Mouse (Mus musculus) cerebellum, adult 2 months (tissue): ENCODE data around the gene Fam102b. TPM values are rescaled to one million over a fixed set of nuclear protein-coding genes. Genes with fewer than 3 reads are reported as not detected.

Experiments
- DNase-seq, 2 experiments: peaks; one replicate each; pipeline ENCODE4 v3.0.0; 2021
- H3K27ac ChIP-seq: fragments of 200-500 bp; 2 replicates; pipeline ENCODE4 v1.5.1; 2012; ENCODE audit warnings: low read length, control low read depth, inconsistent platforms; ENCODE audit not compliant: insufficient read depth
- H3K27me3 ChIP-seq: fragments of 200-500 bp; 2 replicates; pipeline ENCODE4 v1.6.1; 2012; ENCODE audit warnings: inconsistent platforms, mild to moderate bottlenecking, low read length, moderate library complexity; ENCODE audit not compliant: control insufficient read depth, insufficient read depth
- H3K4me1 ChIP-seq: fragments of 200-500 bp; 2 replicates; pipeline ENCODE4 v1.6.1; 2011; ENCODE audit warnings: low read length; ENCODE audit not compliant: control insufficient read depth, insufficient read depth
- H3K4me3 ChIP-seq: fragments of 200-500 bp; replicated peaks from 2 replicates; pipeline ENCODE3; 2011; ENCODE audit warnings: mild to moderate bottlenecking, low read depth, low read length, control low read depth; ENCODE audit not compliant: insufficient read depth
- CTCF ChIP-seq: fragments of 200-500 bp; IDR thresholded peaks from 2 replicates; pipeline ENCODE4 v1.5.1; 2011; ENCODE audit warnings: low read depth, mild to moderate bottlenecking, control low read depth, low read length, moderate library complexity, borderline replicate concordance; ENCODE audit not compliant: insufficient read depth
- POLR2A ChIP-seq: fragments of 200-500 bp; IDR thresholded peaks from 2 replicates; pipeline ENCODE4 v1.6.1; 2011; ENCODE audit warnings: low read length, control low read depth, borderline replicate concordance; ENCODE audit not compliant: insufficient read depth
- WGBS: fragments of 180-500 bp; shearing (Covaris S2); methylation state at CpG from one replicate; pipeline ENCODE4 v1.1.7; 2018; 5-methylcytosine and 5-hydroxymethylcytosine counted together
- polyA plus RNA-seq: library from polyadenylated mRNA; depleted of rRNA; stranded (reverse); fragments of >200 nt; gene quantifications from 2 replicates; pipeline ENCODE4 v1.2.3, GENCODE M21; 2012; rRNA removed

Fam102b gene
- 13.8 and 14.3 TPM in 2 replicates for polyA plus RNA-seq

DNA sequence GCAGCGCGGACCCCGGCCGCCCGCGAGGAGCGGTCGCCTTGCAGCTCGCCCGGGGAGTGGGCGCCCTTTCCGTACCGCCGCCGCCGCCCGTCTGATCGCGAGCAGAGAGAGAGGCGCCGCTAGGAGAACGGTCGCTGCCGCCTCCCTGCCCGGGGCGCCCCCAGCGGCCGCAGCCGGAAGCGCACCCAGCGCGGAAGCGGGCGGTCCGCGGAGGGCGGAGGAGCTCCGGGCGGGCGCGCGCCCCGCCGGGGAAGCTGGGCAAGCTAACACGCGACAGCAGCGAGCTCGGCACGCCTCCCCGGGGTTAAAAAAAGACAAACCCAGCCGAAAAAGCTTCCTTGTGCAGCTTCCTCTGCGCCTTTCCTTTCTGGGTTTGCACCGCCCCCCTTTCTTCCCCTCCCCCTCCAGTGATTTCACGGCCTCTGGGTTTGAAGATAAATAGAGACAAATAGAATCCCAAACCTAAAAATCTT, at the start of gene Fam102b:
Fam102b (minus strand) TSS at position 93 of the 473 bp plus-strand sequence.
- H3K27ac ChIP-seq: 0 out of 2 replicates have a peak within 1 kb of the TSS, but pooled peaks have one; percentile 6

GRCm38 (mm10) chr3:109062989-109063388, 35.6 kb upstream of the Fam102b start:
- no peak overlapping the region for H3K27ac ChIP-seq
- 2% methylated on average over 6 of the region's 6 CpGs for WGBS
- H3K27me3 ChIP-seq: no peaks in the 10 kb centered on the region
- DNase-seq: peak in 1 of 2 experiments; percentile 44
- TF ChIP-seq CTCF (peak; percentile 43; the same call in 1 of the 2 replicates), POLR2A (no peak)
- H3K4me3 ChIP-seq: no peak overlapping the region
- no peaks in the 10 kb centered on the region for H3K4me1 ChIP-seq

More for the DNA sequence above, at the start of gene Fam102b:
- Histone ChIP-seq H3K4me3 (peak within 1 kb of the TSS; percentile 66), H3K27me3 (no peaks in the 10 kb centered on the region), H3K4me1 (no peaks in the 10 kb centered on the region; the same call in 1 of the 2 replicates)
- peak; percentile 85 to 88 for DNase-seq
- peak; percentile 57 for TF ChIP-seq CTCF
- TF ChIP-seq POLR2A: peak; percentile 25; the same call in 1 of the 2 replicates
- under 1% methylated on average over 44 of the region's 54 CpGs for WGBS

DNA sequence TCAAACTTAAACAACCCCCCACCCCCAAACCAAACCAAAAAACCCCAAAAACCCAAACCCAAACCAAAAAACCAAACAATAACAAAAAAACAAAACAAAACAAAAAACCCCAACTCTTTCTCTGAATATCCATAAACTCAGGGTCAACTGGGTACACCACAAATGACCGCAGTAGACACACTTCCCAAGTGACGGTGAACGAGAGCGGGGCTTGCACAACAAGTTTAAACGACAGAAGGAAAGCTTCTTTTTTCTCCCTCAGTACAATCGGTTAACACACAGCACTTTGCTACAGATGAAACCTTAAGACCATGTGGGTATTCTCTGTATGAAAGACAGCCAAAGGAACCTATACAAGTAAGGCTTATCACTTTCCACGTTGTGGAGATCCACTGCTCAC, 35.0 kb upstream of the Fam102b start:
- 88% methylated on average over 7 of the region's 7 CpGs for WGBS
- no peak for DNase-seq
- Histone ChIP-seq H3K27me3 (no peaks in the 10 kb centered on the region), H3K27ac (no peak overlapping the region), H3K4me3 (no peak overlapping the region), H3K4me1 (no peaks in the 10 kb centered on the region)
- TF ChIP-seq CTCF: no peak
- TF ChIP-seq POLR2A: no peak

GRCm38 (mm10) chr3:109059903-109060302, 32.5 kb upstream of the Fam102b start:
- no peak for DNase-seq
- Histone ChIP-seq H3K27ac (no peak overlapping the region), H3K27me3 (no peaks in the 10 kb centered on the region), H3K4me1 (no peaks in the 10 kb centered on the region), H3K4me3 (no peak overlapping the region)
- 54% methylated on average over 8 of the region's 8 CpGs for WGBS
- no peak for TF ChIP-seq CTCF
- no peak for TF ChIP-seq POLR2A

- no peak overlapping the region for H3K27ac ChIP-seq
- 87% methylated on average over 6 of the region's 6 CpGs for WGBS
- no peak overlapping the region for H3K4me3 ChIP-seq
- H3K27me3 ChIP-seq: no peaks in the 10 kb centered on the region
- no peak for TF ChIP-seq CTCF
- TF ChIP-seq POLR2A: no peak
- DNase-seq: no peak
- no peaks in the 10 kb centered on the region for H3K4me1 ChIP-seq
These were observed 24.5 kb upstream of the Fam102b start for GRCm38 (mm10) chr3:109051946-109052331.

DNA sequence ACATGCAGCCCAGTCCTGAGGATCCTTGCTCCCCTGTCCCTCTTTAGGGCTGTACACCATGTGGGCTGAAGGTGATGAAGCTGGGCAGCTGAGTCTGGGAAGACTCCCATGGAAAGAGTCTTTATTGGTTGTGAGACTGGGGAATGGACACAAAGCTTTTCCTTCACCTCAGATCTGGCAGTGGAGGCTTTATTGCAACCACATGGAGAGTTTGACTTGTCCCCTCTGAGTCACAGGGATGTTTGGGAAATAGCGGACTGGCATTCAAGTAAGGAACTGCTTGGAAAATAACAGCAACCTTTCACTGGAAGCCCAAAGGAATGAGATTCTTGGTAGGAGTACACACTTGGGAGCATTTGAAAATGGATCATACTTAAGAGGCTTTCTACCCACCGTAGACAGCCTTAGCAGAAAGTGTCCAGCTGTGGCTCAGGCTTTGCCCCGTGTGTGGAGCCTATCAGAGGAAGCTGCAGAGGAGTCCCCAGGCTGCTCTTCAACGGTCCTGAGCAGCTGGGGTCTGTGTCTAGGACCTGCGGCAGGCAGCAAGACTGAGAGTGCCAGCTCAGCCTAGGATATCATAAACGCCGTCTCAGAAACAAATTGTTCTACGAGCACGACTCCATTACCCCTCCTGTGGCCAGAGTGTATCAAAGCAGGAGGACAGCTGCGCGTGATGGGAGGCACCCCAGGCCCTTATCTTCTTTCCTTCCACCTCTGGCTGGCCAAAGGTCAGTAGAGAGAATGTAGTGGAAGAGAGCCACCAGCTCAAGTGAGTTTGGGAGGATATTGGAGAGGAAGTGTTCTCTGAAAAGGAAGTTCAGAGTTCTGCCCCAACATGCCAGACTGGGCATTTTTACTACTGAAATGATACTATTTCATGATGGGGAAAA, 23.9 kb upstream of the Fam102b start:
- 54% methylated on average over 11 of the region's 11 CpGs for WGBS
- TF ChIP-seq CTCF: no peak
- TF ChIP-seq POLR2A: no peak
- DNase-seq: no peak
- H3K27me3 ChIP-seq: no peaks in the 10 kb centered on the region
- no peak overlapping the region for H3K4me3 ChIP-seq
- H3K27ac ChIP-seq: no peak overlapping the region
- no peaks in the 10 kb centered on the region for H3K4me1 ChIP-seq

DNA sequence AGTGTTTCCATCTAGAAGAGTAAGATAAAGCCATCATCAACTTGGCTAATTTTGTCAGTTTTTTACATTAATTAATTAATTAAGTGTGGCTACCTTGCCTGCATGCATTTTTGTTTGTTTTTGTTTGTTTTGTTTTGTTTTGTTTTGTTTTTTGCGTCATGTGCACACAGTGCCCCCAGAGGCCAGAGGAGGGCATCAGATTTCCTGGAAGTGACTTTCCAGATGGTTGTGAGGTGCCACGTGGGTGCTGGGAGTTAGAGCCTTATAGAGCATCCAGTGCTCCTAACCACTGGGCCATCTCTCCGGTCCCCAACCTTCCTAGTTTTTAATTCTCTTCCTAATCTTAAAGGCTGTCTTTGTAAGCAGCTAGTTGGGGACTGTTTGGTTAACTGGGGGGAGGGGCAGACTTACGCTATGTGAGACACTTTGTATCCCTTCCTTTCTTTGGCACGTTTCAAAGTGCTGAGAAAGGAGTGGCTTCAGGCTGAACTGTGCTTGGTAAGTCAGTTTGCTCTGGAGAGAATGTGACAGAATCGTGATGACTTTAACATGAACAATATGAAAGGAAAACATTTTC, 20.4 kb upstream of the Fam102b start:
- no peak for DNase-seq
- TF ChIP-seq POLR2A: no peak
- no peak for TF ChIP-seq CTCF
- Histone ChIP-seq H3K4me3 (no peak overlapping the region), H3K4me1 (no peaks in the 10 kb centered on the region), H3K27ac (no peak overlapping the region), H3K27me3 (no peaks in the 10 kb centered on the region)
- WGBS: 47% methylated on average over 6 of the region's 6 CpGs
